Mouse (Mus musculus) cerebellum, postnatal 14 days (tissue): ENCODE measurements at regions not wholly inside any gene's neighbourhood (a gene's known extent, or its start where the extent isn't known, plus 50 kb on each side); places are given as distances from the start of the nearest gene placed in this dataset.
A peak's percentile ranks its signal among the peaks of the same experiment; 100 is the strongest.

Experiments
- DNase-seq, 2 experiments: peaks; one replicate each; pipeline ENCODE4 v3.0.0; 2021; ENCODE audit warnings: mixed read lengths in 2 of 2

- DNase-seq: no peak
These were observed 53.7 kb upstream of the Foxb1 start for GRCm38 (mm10) chr9:69814432-69814831.

- no peak for DNase-seq
These were observed 62.6 kb upstream of the Foxb1 start for GRCm38 (mm10) chr9:69823179-69823966.

- DNase-seq: no peak
These were observed 67.7 kb upstream of the Foxb1 start for GRCm38 (mm10) chr9:69828428-69828827.

GRCm38 (mm10) chr9:69835396-69835795, 74.7 kb upstream of the Foxb1 start:
- DNase-seq: no peak

GRCm38 (mm10) chr9:69839198-69839597, 78.5 kb upstream of the Foxb1 start:
- no peak for DNase-seq

- no peak for DNase-seq
These were observed 84.0 kb upstream of the Foxb1 start for GRCm38 (mm10) chr9:69844712-69845111.

- DNase-seq: no peak
These were observed 84.5 kb upstream of the Foxb1 start for GRCm38 (mm10) chr9:69845210-69845609.

- no peak for DNase-seq
These were observed 95.9 kb upstream of the Foxb1 start for GRCm38 (mm10) chr9:69856621-69857020.

GRCm38 (mm10) chr9:69858619-69859018, 97.9 kb upstream of the Foxb1 start:
- no peak for DNase-seq

GRCm38 (mm10) chr9:69870182-69870581, 109.4 kb upstream of the Foxb1 start:
- no peak for DNase-seq

GRCm38 (mm10) chr9:69886351-69886750, 102.9 kb upstream of the Bnip2 start:
- DNase-seq: no peak

GRCm38 (mm10) chr9:69898016-69898415, 91.2 kb upstream of the Bnip2 start:
- no peak for DNase-seq

GRCm38 (mm10) chr9:69899371-69899770, 89.9 kb upstream of the Bnip2 start:
- peak; percentile 59 to 71 for DNase-seq

- peak; percentile 23 to 53 for DNase-seq
These were observed 88.4 kb upstream of the Bnip2 start for GRCm38 (mm10) chr9:69900871-69901270.

- DNase-seq: peak; percentile 24 to 31
These were observed 81.9 kb upstream of the Bnip2 start for GRCm38 (mm10) chr9:69907123-69907945.

- DNase-seq: no peak
These were observed 78.6 kb upstream of the Bnip2 start for GRCm38 (mm10) chr9:69910621-69911020.

GRCm38 (mm10) chr9:69928126-69928525, 61.1 kb upstream of the Bnip2 start:
- no peak for DNase-seq

GRCm38 (mm10) chr9:69937863-69938262, 51.4 kb upstream of the Bnip2 start:
- DNase-seq: no peak
